Comparison of ENCODE assay signal across 8 mouse cellular contexts in genomic region chr13:40734316-40734965, GRCm38 (mm10). TPM values are rescaled to one million over a fixed set of nuclear protein-coding genes. Genes with fewer than 3 reads are reported as not detected.
A peak's percentile ranks its signal among the peaks of the same experiment; 100 is the strongest.
DNase-seq lines count a peak whose midpoint lies in the region; ATAC-seq and TF ChIP-seq lines count a peak whose summit lies in the region.
"Had no signal": no experiment of that assay in that cellular context is flagged by ENCODE, and none has a peak within 500 bp of the region (broad histone marks: within the 10 kb centered on the region; RNA-seq: fewer than 3 reads in every experiment).

No protein-coding gene starts in this region.

- intact Hi-C loops in gastrocnemius, postnatal 36 days (cut with DNase I): loop anchor here (10.0 kb wide), 1 partner anchor 1320 kb away; the partner anchor contains the start of gene Hivep1

- H3K4me2 ChIP-seq in lung, embryonic 15.5 days: peak overlapping the region; percentile 59
- H3K4me2 ChIP-seq in forebrain, embryonic 13.5 days: peak overlapping the region; percentile 49; the same call in 1 of the 2 replicates
- no peak overlapping the region; the same call in 1 of the 2 replicates for H3K4me2 ChIP-seq in liver, embryonic 12.5 days
- peak overlapping the region; percentile 70 for H3K4me2 ChIP-seq in stomach, postnatal 0 days (replicated peaks; ENCODE audit: low read depth)

- ATAC-seq in lung, embryonic 15.5 days (ENCODE audit: borderline replicate concordance, extremely low read depth, low FRiP score, low TSS enrichment): no peak
- no peak for ATAC-seq in forebrain, embryonic 13.5 days
- no peak for ATAC-seq in liver, embryonic 12.5 days
- ATAC-seq in stomach, postnatal 0 days (ENCODE audit: low FRiP score, low TSS enrichment): no peak

- H3K4me3 ChIP-seq in lung, embryonic 15.5 days: peak overlapping the region; percentile 30
- H3K4me3 ChIP-seq in forebrain, embryonic 13.5 days: peak overlapping the region; percentile 24; the same call in 1 of the 2 replicates
- H3K4me3 ChIP-seq in liver, embryonic 12.5 days: 0 out of 2 replicates have a peak overlapping the region, but pooled peaks have one; percentile 11
- H3K4me3 ChIP-seq in stomach, postnatal 0 days (ENCODE audit: low read depth, low read length): peak overlapping the region; percentile 60

- TF ChIP-seq CTCF in stomach, postnatal 0 days (IDR thresholded peaks at IDR 0.05; ENCODE audit: low read depth): no peak

- peaks cover 39% of the 10 kb centered on the region for H3K4me1 ChIP-seq in lung, embryonic 15.5 days
- peaks cover 30% of the 10 kb centered on the region for H3K4me1 ChIP-seq in forebrain, embryonic 13.5 days
- peaks cover 14% of the 10 kb centered on the region for H3K4me1 ChIP-seq in liver, embryonic 12.5 days
- no peaks in the 10 kb centered on the region for H3K4me1 ChIP-seq in stomach, postnatal 0 days (replicated peaks; ENCODE audit: control insufficient read depth, insufficient read depth)

- H3K9ac ChIP-seq in lung, embryonic 15.5 days: no peak overlapping the region
- no peak overlapping the region for H3K9ac ChIP-seq in forebrain, embryonic 13.5 days
- no peak overlapping the region for H3K9ac ChIP-seq in liver, embryonic 12.5 days
- no peak overlapping the region for H3K9ac ChIP-seq in stomach, postnatal 0 days (ENCODE audit: low read length)

- H3K9me3 ChIP-seq in lung, embryonic 15.5 days: no peaks in the 10 kb centered on the region
- no peaks in the 10 kb centered on the region for H3K9me3 ChIP-seq in forebrain, embryonic 13.5 days (replicated peaks)
- no peaks in the 10 kb centered on the region for H3K9me3 ChIP-seq in liver, embryonic 12.5 days (replicated peaks)
- no peaks in the 10 kb centered on the region for H3K9me3 ChIP-seq in stomach, postnatal 0 days (ENCODE audit: control insufficient read depth, low read length)

- H3K27me3 ChIP-seq in lung, embryonic 15.5 days: peaks cover 98% of the 10 kb centered on the region
- peaks cover 97% of the 10 kb centered on the region for H3K27me3 ChIP-seq in forebrain, embryonic 13.5 days
- H3K27me3 ChIP-seq in liver, embryonic 12.5 days (replicated peaks): peaks cover 100% of the 10 kb centered on the region
- peaks cover 27% of the 10 kb centered on the region; the same call in 1 of the 2 replicates for H3K27me3 ChIP-seq in stomach, postnatal 0 days (ENCODE audit: control insufficient read depth, insufficient read depth, low read length)

- no peaks in the 10 kb centered on the region for H3K36me3 ChIP-seq in lung, embryonic 15.5 days
- no peaks in the 10 kb centered on the region for H3K36me3 ChIP-seq in forebrain, embryonic 13.5 days (ENCODE audit: poor library complexity, severe bottlenecking)
- H3K36me3 ChIP-seq in liver, embryonic 12.5 days: no peaks in the 10 kb centered on the region
- no peaks in the 10 kb centered on the region for H3K36me3 ChIP-seq in stomach, postnatal 0 days (ENCODE audit: control insufficient read depth, insufficient read depth, low read length)

- TF ChIP-seq EP300 in stomach, postnatal 0 days (optimal IDR thresholded peaks at IDR 0.05): no peak

- under 1% methylated on average over 33 of the region's 33 CpGs for WGBS in lung, embryonic 15.5 days
- WGBS in forebrain, embryonic 13.5 days: under 1% methylated on average over 33 of the region's 33 CpGs
- 1% methylated on average over 33 of the region's 33 CpGs for WGBS in liver, embryonic 12.5 days (ENCODE audit: insufficient replicate concordance)
- whole genome bisulfite sequencing in stomach, postnatal 0 days: 3% methylated on average over 33 of the region's 33 CpGs

- no peak overlapping the region for H3K27ac ChIP-seq in lung, embryonic 15.5 days
- H3K27ac ChIP-seq in forebrain, embryonic 13.5 days: no peak overlapping the region
- no peak overlapping the region for H3K27ac ChIP-seq in liver, embryonic 12.5 days
- no peak overlapping the region for H3K27ac ChIP-seq in stomach, postnatal 0 days (replicated peaks)

- DNase-seq in lung, adult 18-20 months: no peak
- no peak for DNase-seq in stomach, postnatal 0 days (ENCODE audit: low spot score)
- no peak for DNase-seq in MN1 (ENCODE audit: low spot score)
- no peak for DNase-seq in gastrocnemius, postnatal 36 days
- DNase-seq: right cerebral cortex, postnatal 4 days had no signal

RNA-seq across cellular contexts. Expression of gene Tfap2a, which starts 3.7 kb away (rescaled TPM):
- 0.20 and 0.38 TPM in 2 replicates for polyA plus RNA-seq in lung, embryonic 15.5 days (2015; fragmentation: Nextera tagmentation; extraction: Ambion mirVana)
- polyA plus RNA-seq in forebrain, embryonic 13.5 days (2015; fragmentation: Nextera tagmentation; extraction: Ambion mirVana): 0.46 and 0.73 TPM in 2 replicates
- polyA plus RNA-seq in liver, embryonic 12.5 days (2016; fragmentation: Nextera tagmentation; extraction: Ambion mirVana): 0.07 TPM in 2 replicates
- 3.4 and 3.7 TPM in 2 replicates for polyA plus RNA-seq in stomach, postnatal 0 days (2015; fragmentation: Nextera tagmentation; extraction: Ambion mirVana)
- total RNA-seq in gastrocnemius, postnatal 36 days (2021): not detected
